Mouse (Mus musculus): Measurements from ENCODE around the gene Clpp.

GRCm38 (mm10) chr17:56969321-56969720 is 20.8 kb upstream of the Clpp start:
- TF ChIP-seq POLR2A (IDR thresholded peaks at IDR 0.05; ENCODE audit: control insufficient read depth, low read depth, low read length) (no peak), CTCF (IDR thresholded peaks at IDR 0.05; ENCODE audit: control insufficient read depth, insufficient read depth, insufficient replicate concordance, low read depth, low read length) (no peak)

All from testis, adult 2 months (tissue).